25 mouse cellular contexts compared by ENCODE assay signal in the genomic region with DNA sequence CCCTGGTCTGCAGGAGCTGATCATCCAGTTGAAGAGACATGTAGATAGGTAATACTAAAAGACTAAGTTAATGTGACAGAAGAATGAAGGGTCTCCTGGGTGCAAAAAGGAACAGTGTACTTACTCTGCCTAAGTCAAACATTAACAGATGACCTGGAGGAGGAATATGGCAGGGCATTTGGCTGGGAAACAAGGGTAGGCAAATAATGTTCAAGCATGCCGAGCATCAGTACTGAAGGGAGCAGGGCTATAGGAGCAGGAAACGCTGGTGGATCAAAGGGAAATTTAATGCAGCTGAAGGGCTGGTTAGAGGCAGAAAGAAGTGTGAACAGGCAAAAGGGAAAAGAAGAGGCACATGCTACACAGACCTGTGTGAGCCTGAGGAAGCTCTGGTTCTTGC. TPM values are rescaled to one million over a fixed set of nuclear protein-coding genes. Genes with fewer than 3 reads are reported as not detected.
DNase-seq lines count a peak whose midpoint lies in the region; ATAC-seq and TF ChIP-seq lines count a peak whose summit lies in the region.
"Had no signal": no experiment of that assay in that cellular context is flagged by ENCODE, and none has a peak within 500 bp of the region (broad histone marks: within the 10 kb centered on the region; RNA-seq: fewer than 3 reads in every experiment).

No protein-coding gene starts in this region.

- peaks cover 7% of the 10 kb centered on the region; the same call in 1 of the 2 replicates for H3K4me1 ChIP-seq in kidney, embryonic 15.5 days
- peaks cover 69% of the 10 kb centered on the region for H3K4me1 ChIP-seq in megakaryocyte, embryonic 14.5 days
- peaks cover 20% of the 10 kb centered on the region for H3K4me1 ChIP-seq in liver, postnatal 0 days (ENCODE audit: insufficient read depth)
- no peaks in the 10 kb centered on the region for H3K4me1 ChIP-seq in midbrain, embryonic 16.5 days (ENCODE audit: control insufficient read depth, insufficient read depth, low read length)
- no peaks in the 10 kb centered on the region for H3K4me1 ChIP-seq in hindbrain, embryonic 16.5 days (ENCODE audit: control insufficient read depth, insufficient read depth, low read depth, low read length)
- H3K4me1 ChIP-seq: forebrain, embryonic 13.5 days; hindbrain, embryonic 12.5 days; lung, embryonic 15.5 days; neural tube, embryonic 15.5 days had no signal

- 14% methylated on average over 2 of the region's 2 CpGs for WGBS in kidney, embryonic 15.5 days
- 49% methylated on average over 2 of the region's 2 CpGs for WGBS in liver, postnatal 0 days (ENCODE audit: insufficient replicate concordance)
- WGBS in midbrain, embryonic 16.5 days = 69% methylated on average over 2 of the region's 2 CpGs
- WGBS in hindbrain, embryonic 16.5 days = 57% methylated on average over 2 of the region's 2 CpGs

- no peak overlapping the region for H3K9ac ChIP-seq in kidney, embryonic 15.5 days
- no peak overlapping the region for H3K9ac ChIP-seq in liver, postnatal 0 days (replicated peaks)
- H3K9ac ChIP-seq in midbrain, embryonic 16.5 days (ENCODE audit: low read depth, low read length) = no peak overlapping the region
- H3K9ac ChIP-seq in hindbrain, embryonic 16.5 days (ENCODE audit: low read depth, low read length) = no peak overlapping the region
- H3K9ac ChIP-seq: embryonic facial prominence, embryonic 12.5 days; forebrain, embryonic 13.5 days; hindbrain, embryonic 12.5 days; lung, embryonic 15.5 days; neural tube, embryonic 15.5 days had no signal

- no peak overlapping the region for H3K4me2 ChIP-seq in kidney, embryonic 15.5 days
- no peak overlapping the region for H3K4me2 ChIP-seq in liver, postnatal 0 days (ENCODE audit: low read depth, low read length)
- no peak overlapping the region for H3K4me2 ChIP-seq in midbrain, embryonic 16.5 days (ENCODE audit: low read length)
- no peak overlapping the region for H3K4me2 ChIP-seq in hindbrain, embryonic 16.5 days (ENCODE audit: low read length)
- H3K4me2 ChIP-seq: embryonic facial prominence, embryonic 12.5 days; forebrain, embryonic 13.5 days; hindbrain, embryonic 12.5 days; lung, embryonic 15.5 days; neural tube, embryonic 15.5 days had no signal

- ATAC-seq in kidney, embryonic 15.5 days (replicated peaks; ENCODE audit: low FRiP score) = peak; percentile 90
- ATAC-seq in megakaryocyte, adult 5-6 weeks (ENCODE audit: poor library complexity, severe bottlenecking) = no peak
- peak; percentile 50; the same call in 1 of the 2 replicates for ATAC-seq in liver, postnatal 0 days
- ATAC-seq in midbrain, embryonic 16.5 days = no peak
- ATAC-seq in hindbrain, embryonic 16.5 days = no peak
- ATAC-seq: forebrain, embryonic 13.5 days; inflammation-experienced regulatory T-cells, adult 6 months had no signal

- H3K27me3 ChIP-seq in kidney, embryonic 15.5 days = no peaks in the 10 kb centered on the region
- no peaks in the 10 kb centered on the region for H3K27me3 ChIP-seq in megakaryocyte, embryonic 14.5 days (replicated peaks)
- H3K27me3 ChIP-seq in liver, postnatal 0 days (ENCODE audit: insufficient read depth, low read length) = no peaks in the 10 kb centered on the region
- no peaks in the 10 kb centered on the region for H3K27me3 ChIP-seq in midbrain, embryonic 16.5 days (ENCODE audit: control insufficient read depth, insufficient read depth, low read depth, low read length)
- no peaks in the 10 kb centered on the region for H3K27me3 ChIP-seq in hindbrain, embryonic 16.5 days (replicated peaks; ENCODE audit: control insufficient read depth, insufficient read depth, low read length)
- H3K27me3 ChIP-seq: embryonic facial prominence, embryonic 12.5 days; forebrain, embryonic 13.5 days; hindbrain, embryonic 12.5 days; lung, embryonic 15.5 days; neural tube, embryonic 15.5 days had no signal

- no peaks in the 10 kb centered on the region for H3K36me3 ChIP-seq in kidney, embryonic 15.5 days
- peaks cover 21% of the 10 kb centered on the region for H3K36me3 ChIP-seq in megakaryocyte, embryonic 14.5 days (replicated peaks; ENCODE audit: low read length)
- peaks cover 5% of the 10 kb centered on the region; the same call in 1 of the 2 replicates for H3K36me3 ChIP-seq in liver, postnatal 0 days (replicated peaks; ENCODE audit: insufficient read depth, low read length)
- H3K36me3 ChIP-seq in midbrain, embryonic 16.5 days (ENCODE audit: control insufficient read depth, insufficient read depth, low read length) = no peaks in the 10 kb centered on the region
- no peaks in the 10 kb centered on the region for H3K36me3 ChIP-seq in hindbrain, embryonic 16.5 days (ENCODE audit: control insufficient read depth, insufficient read depth, low read length)
- H3K36me3 ChIP-seq: embryonic facial prominence, embryonic 12.5 days; hindbrain, embryonic 12.5 days; lung, embryonic 15.5 days; neural tube, embryonic 15.5 days had no signal

- H3K4me3 ChIP-seq in kidney, embryonic 15.5 days (replicated peaks) = no peak overlapping the region
- H3K4me3 ChIP-seq in megakaryocyte, embryonic 14.5 days (replicated peaks) = peak overlapping the region; percentile 10
- no peak overlapping the region for H3K4me3 ChIP-seq in liver, postnatal 0 days (ENCODE audit: low read depth, low read length)
- H3K4me3 ChIP-seq in midbrain, embryonic 16.5 days (ENCODE audit: low read depth, low read length) = no peak overlapping the region
- H3K4me3 ChIP-seq in hindbrain, embryonic 16.5 days (ENCODE audit: low read length) = no peak overlapping the region
- H3K4me3 ChIP-seq: embryonic facial prominence, embryonic 12.5 days; erythroblast, embryonic 14.5 days; forebrain, embryonic 13.5 days; hindbrain, embryonic 12.5 days; lung, embryonic 15.5 days; myocyte; neural tube, embryonic 15.5 days had no signal

- no peak for TF ChIP-seq CTCF in liver, postnatal 0 days (IDR thresholded peaks at IDR 0.05; ENCODE audit: low read depth)

- no peak overlapping the region for H3K27ac ChIP-seq in kidney, embryonic 15.5 days
- H3K27ac ChIP-seq in liver, postnatal 0 days (ENCODE audit: low read depth) = no peak overlapping the region
- H3K27ac ChIP-seq in midbrain, embryonic 16.5 days (ENCODE audit: low read length) = no peak overlapping the region
- no peak overlapping the region for H3K27ac ChIP-seq in hindbrain, embryonic 16.5 days (ENCODE audit: low read depth, low read length)
- H3K27ac ChIP-seq: embryonic facial prominence, embryonic 12.5 days; forebrain, embryonic 13.5 days; hindbrain, embryonic 12.5 days; lung, embryonic 15.5 days; neural tube, embryonic 15.5 days had no signal

- no peak for DNase-seq in kidney, adult 8-10 months
- peak; percentile 11 to 34 for DNase-seq in kidney, postnatal 36 days
- no peak for DNase-seq in liver, postnatal 0 days
- DNase-seq: adrenal gland, adult 8-10 months; cerebellum, adult 9-11 months; gastrocnemius, postnatal 10 days; heart, postnatal 10 days; midbrain, embryonic 14.5 days; right cerebral cortex, postnatal 14 days; spleen, adult 18-20 months; thymus, adult 18-20 months; thymus, postnatal 4 days had no signal

- no peaks in the 10 kb centered on the region for H3K9me3 ChIP-seq in kidney, embryonic 15.5 days (replicated peaks)
- H3K9me3 ChIP-seq in megakaryocyte, embryonic 14.5 days = no peaks in the 10 kb centered on the region
- no peaks in the 10 kb centered on the region for H3K9me3 ChIP-seq in liver, postnatal 0 days (ENCODE audit: low read length)
- H3K9me3 ChIP-seq in midbrain, embryonic 16.5 days (replicated peaks; ENCODE audit: control insufficient read depth, low read length, poor library complexity, severe bottlenecking) = no peaks in the 10 kb centered on the region
- no peaks in the 10 kb centered on the region for H3K9me3 ChIP-seq in hindbrain, embryonic 16.5 days (ENCODE audit: control insufficient read depth, low read length)
- H3K9me3 ChIP-seq: embryonic facial prominence, embryonic 12.5 days; forebrain, embryonic 13.5 days; hindbrain, embryonic 12.5 days; lung, embryonic 15.5 days; neural tube, embryonic 15.5 days had no signal

- no peak for TF ChIP-seq EP300 in liver, postnatal 0 days (IDR thresholded peaks at IDR 0.05; ENCODE audit: low read depth)

RNA-seq across cellular contexts. Expression of a gene that starts 8.1 kb away (rescaled TPM):
- 35.1 and 37.1 TPM in 2 replicates for polyA plus RNA-seq in kidney, embryonic 15.5 days (2015; fragmentation: Nextera tagmentation; extraction: Ambion mirVana)
- 46.0 and 53.5 TPM in 2 replicates for polyA plus RNA-seq in megakaryocyte, embryonic 14.5 days (2012; ENCODE audit: insufficient read depth, low replicate concordance)
- 73.5 and 82.3 TPM in 2 replicates for total RNA-seq in megakaryocyte, adult 5-6 weeks (2015)
- total RNA-seq in megakaryocyte, adult 5-6 weeks (2017) = 33.0 and 35.3 TPM in 2 replicates
- polyA plus RNA-seq in liver, postnatal 0 days (2015; fragmentation: Nextera tagmentation; extraction: Ambion mirVana) = 12.3 and 13.1 TPM in 2 replicates
- 50.7 and 53.9 TPM in 2 replicates for polyA plus RNA-seq in midbrain, embryonic 16.5 days (2015; fragmentation: Nextera tagmentation; extraction: Ambion mirVana)
- polyA plus RNA-seq in hindbrain, embryonic 16.5 days (2015; fragmentation: Nextera tagmentation; extraction: Ambion mirVana) = 46.0 and 46.1 TPM in 2 replicates

Comparison
In these comparisons a context has a peak if more than half of its experiments do, and no peak if none do; other contexts are left out.
1. DNase-seq: peak in kidney, postnatal 36 days (2 of 2); none in kidney, adult 8-10 months (0 of 2) and liver, postnatal 0 days (single experiment).
2. ATAC-seq: peak in kidney, embryonic 15.5 days (single experiment) and liver, postnatal 0 days (single experiment); none in megakaryocyte, adult 5-6 weeks (single experiment), midbrain, embryonic 16.5 days (single experiment) and hindbrain, embryonic 16.5 days (single experiment).